Mouse (Mus musculus): ENCODE data around the gene Arsb. TPM values are rescaled to one million over a fixed set of nuclear protein-coding genes. Genes with fewer than 3 reads are reported as not detected.

Gene Arsb
- 10 to 100 TPM; 36.6 to 49.1 TPM for total RNA-seq (2021)
- long read RNA-seq, experiment 1, full-length matches to known transcripts = 32 of 44 reads
- long read RNA-seq, experiment 1, partial matches to known transcripts = 3 of 44 reads
- long read RNA-seq, experiment 1, other reads (novel, unspliced or antisense) = 9 of 44 reads
- long read RNA-seq, experiment 2, full-length matches to known transcripts = 11 of 27 reads
- long read RNA-seq, experiment 2, partial matches to known transcripts = 1 of 27 reads
- long read RNA-seq, experiment 2, other reads (novel, unspliced or antisense) = 15 of 27 reads

DNA sequence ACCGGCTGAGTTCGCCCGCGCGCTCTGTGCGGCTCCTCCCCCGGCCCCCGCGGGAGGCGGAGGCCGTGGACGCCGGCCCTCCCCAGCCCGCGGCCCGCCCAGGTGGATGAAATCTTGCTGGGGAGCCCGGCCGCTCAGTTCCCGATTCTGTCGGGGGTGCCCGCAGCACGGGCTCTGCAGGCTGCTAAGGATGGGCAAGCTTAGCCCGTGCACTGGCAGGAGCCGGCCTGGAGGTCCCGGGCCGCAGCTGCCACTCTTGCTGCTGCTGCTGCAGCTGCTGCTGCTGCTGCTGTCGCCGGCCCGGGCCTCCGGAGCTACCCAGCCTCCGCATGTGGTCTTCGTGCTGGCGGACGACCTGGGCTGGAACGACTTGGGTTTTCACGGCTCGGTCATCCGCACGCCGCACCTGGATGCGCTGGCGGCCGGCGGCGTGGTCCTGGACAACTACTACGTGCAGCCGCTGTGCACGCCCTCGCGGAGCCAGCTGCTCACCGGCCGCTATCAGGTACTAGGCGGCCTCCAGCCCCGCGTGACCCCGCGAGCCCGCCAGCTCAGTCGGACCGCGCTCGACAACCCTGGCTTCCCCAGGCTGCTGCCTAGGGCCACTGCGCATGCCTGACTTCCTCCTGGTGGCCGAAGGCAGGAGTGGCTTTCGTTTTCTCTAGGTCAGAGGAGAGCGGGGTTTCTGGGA is at the start of gene Arsb:
Gene Arsb (plus strand): TSS at position 43 of the 691 bp plus-strand sequence.
- DNase-seq (ENCODE audit: low spot score in 2 of 2) = peak; percentile 77 to 82

DNA sequence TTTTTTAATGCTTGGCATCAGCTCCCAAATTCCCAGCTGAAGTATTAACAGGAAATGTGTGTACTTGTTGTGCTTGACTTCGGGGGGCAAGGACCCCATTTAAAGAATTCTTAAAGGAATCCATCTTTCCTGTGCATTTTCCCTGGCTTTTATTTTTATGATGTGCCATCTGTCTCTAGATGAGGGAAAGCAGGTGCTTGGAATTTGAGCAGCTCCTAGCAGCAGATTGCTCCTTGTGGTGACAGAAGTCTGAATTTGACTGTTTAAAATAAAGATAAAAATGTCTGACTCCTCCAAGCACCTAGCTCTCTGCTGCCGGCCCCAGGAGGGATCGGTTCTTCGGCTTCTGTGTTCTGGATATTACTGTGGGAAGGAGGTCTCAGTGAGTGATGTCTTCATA is 49.5 kb upstream of the Arsb start:
- no peak for DNase-seq (ENCODE audit: low spot score in 2 of 2)

DNA sequence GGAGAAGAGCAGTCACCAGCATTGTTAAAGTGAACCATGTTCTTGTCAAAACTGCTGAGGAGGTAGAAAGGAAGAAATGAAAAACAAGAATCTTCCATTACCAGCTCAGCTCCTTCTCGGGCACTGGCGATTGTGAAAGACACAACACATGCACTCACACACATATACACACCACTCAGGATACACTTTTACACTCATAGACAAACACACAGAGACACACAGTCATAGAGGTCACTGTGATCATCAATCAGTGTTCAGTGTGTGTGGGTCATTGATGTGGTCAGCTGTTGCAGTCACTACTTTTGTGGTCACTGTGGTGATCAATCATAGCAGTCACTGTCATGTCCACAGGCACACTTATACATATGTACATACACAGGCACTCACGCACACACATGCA is 48.0 kb upstream of the Arsb start:
- DNase-seq (ENCODE audit: low spot score in 2 of 2) = no peak

DNA sequence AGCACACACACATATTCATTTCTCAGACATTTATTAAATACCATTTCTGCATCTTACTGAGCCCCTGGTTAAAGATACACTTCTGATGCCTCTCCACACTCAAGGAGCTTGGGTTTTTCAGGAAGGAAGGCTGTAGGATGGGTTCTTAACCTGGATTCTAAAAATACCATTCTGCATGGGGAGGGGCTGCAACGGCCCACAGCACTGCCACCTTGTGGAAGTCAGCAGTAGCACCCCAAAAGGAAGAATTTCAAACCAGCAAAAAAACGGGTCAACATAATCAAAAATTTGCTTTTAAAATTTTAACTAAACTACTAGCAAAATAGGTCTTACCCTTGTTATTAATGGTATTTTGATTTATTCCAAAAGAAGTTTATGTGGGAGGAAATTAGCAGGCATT is 47.2 kb upstream of the Arsb start:
- no peak for DNase-seq (ENCODE audit: low spot score in 2 of 2)

DNA sequence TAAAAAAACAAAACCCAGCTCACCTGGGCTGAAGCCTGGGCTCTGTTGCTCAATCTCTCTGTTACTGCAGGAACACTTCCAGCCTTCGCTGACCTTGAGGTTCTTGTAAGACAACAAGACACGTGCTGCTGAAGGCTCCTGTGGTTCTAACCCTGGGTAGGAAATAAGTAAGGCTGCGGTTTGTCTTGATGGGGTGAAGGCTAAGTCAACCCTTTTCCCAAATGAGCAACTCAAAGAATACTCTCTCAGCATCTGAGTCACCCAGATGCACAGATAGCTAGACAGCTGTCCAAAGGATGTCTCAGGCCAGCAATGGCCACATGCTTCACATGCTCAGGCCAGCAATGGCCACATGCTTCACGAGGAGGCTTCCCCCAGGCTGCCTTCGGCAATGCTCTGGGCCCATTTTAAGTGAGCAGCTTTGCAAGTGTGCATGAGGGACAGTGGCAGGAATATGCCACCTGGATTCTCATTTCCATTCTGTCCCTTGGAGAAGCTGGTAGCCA is 36.2 kb upstream of the Arsb start:
- DNase-seq (ENCODE audit: low spot score in 2 of 2) = no peak

DNA sequence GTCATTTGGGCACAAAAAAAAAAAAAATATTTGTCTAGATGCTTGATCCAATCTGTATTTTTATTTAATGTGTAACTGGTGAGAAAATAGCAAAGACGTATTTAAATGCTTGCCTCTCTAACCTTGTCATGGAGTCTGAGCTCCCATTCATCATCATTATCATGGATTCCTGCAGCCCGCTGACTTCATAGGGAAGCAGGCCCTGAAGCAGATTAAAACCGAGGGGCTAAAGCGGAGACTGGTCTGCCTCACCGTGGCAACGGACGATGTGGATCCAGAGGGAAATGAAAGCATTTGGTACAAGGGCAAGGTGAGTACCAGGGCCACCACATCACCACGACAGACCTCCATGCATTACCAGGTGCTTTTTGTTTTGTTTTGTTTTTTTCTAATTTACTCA is 27.3 kb upstream of the Arsb start:
- no peak for DNase-seq (ENCODE audit: low spot score in 2 of 2)

DNA sequence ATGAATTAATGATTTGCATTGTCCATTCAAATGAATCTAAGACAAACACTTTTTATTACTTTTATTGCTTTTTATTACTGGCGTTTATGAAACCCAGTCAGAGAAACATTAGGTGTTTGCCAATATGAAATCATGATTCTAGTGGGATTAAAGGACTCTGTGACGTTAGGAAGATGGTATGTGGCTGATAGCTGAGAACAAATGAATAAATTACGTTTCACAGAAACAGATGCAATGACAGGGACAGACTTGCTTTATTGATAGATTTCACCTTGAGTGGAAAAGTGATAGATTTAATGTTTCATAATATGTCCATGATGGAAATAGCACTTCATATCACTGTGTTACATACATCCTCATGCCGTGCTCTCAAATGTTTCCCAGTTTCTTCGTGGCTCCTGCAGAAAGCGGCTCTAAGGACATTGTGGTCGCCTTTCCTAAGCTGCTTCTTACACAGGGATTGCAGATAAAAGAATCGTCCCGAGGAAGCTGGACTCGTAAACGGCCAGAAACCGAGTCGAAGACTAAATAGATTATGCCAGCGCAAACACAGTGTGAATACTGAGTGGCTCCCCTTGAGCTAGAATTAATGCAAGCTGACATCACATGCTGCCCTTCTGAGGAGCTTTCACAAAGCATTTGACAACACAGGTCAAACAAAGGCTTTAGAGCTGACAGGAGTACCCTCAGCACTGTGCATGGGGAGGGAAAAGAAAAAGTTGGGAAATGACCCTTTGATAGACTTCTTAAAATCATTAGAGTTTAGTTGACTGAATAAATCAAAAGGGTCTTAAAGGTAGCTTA is 18.6 kb upstream of the Arsb start:
- no peak for DNase-seq (ENCODE audit: low spot score in 2 of 2)

DNA sequence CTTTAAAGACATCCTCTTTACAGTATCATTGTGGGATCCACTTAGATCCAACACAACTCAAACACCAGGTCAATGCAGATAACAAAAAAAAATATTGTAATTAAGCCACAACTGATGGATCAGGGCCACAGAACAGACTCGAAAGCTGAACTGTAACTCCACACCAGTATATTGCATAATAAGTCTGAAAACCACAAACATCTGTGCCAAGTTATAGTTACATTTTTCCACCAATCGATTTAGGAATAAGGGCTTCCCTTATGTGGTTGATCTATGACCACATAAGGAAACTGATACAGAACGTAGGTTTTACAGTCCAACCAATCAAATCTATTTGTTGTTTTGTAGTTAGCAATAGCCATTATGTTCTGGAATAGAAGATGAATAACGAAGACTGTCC is 16.3 kb upstream of the Arsb start:
- DNase-seq (ENCODE audit: low spot score in 2 of 2) = no peak

DNA sequence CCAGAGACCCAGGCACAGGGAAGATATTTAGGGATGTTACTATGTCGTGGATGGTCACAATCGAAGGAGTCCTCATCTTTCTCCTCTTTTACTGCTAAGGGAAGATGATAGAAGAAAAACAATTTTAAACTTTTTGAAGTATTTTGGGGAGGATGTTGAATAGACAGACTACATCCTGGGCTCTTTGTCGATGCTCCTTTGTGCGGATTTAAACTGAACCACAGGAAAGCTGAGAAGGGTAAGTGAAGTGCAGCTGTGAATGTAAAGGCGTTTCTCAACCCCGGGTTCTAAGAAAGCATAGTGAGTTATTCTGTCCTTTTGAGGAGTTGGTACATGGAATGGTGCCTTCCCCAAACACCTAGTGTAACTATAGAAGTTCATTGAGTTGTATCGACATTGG is 14.8 kb upstream of the Arsb start:
- no peak for DNase-seq (ENCODE audit: low spot score in 2 of 2)

DNA sequence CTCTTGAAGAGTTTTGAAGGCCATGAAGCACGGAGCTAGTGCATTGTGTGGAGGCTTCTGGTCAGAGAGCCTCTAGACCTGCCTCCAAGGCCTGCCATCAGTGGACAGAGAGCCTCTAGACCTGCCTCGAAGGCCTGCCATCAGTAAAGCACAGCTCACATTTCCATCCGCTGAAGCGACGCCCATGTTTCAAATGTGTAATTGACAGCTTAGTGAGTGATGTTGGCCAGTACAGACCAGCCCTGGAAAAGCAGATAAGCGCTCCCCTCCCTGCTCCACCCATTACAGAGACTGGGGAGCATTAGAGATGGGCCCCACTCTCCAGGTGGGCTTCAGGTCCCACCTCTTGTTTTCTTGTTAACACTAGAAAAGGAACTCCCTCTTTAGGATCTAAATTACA is 13.9 kb upstream of the Arsb start:
- no peak for DNase-seq (ENCODE audit: low spot score in 2 of 2)

DNA sequence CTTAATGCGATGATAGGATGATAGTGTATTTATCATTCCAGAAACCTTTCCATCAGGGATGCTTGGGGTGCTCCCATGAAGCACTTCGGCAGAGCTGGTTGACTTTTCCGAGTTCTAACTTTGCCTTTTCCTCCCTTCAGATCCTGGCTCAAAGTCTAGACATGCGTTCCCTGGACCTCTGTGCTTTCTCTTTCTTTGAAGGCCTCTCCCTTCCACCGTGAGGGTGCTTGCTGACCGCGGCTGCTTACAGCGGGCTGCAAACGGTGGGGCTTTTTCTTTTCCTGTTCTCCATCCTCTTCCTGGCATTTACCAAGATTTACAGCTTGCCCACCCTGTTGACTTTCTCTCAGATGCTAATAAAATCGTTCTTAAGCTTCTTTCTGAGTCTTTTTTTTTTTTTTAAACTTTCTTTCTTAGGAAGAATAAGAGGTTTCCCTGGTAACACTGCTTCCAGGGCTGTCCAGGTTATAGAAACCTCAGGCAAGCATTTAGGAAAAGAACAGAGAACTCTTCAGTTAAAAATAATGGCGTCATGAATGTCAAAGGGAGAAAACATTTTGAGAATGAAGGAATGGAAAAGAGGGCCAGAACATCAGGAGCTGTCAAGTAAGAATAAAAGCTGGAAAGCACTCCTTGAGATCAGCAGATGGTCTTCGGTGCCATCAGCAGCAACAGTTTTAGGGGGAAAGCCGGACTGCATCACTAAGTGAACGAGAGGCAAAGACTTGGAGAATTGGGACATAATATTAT is 13.1 kb upstream of the Arsb start:
- no peak for DNase-seq (ENCODE audit: low spot score in 2 of 2)

DNA sequence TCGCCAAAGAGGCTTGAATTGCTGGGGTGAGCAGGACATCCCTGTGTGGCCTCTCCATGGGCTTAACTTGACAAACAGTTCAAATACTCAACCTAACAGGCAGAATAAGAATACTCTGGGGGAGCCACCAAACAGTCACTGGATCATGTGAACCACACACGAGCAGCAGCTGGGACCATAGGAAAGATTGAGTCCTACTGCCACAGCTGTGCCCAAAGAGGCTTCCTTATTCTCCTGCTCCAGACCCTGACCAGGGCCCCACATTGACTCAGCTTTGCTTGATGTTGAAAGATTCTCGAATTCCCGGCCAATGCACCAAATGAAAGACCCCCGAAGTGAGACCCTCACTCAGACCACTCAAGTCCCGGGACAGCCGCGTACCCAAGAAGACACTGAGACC is 9.6 kb upstream of the Arsb start:
- no peak for DNase-seq (ENCODE audit: low spot score in 2 of 2)

DNA sequence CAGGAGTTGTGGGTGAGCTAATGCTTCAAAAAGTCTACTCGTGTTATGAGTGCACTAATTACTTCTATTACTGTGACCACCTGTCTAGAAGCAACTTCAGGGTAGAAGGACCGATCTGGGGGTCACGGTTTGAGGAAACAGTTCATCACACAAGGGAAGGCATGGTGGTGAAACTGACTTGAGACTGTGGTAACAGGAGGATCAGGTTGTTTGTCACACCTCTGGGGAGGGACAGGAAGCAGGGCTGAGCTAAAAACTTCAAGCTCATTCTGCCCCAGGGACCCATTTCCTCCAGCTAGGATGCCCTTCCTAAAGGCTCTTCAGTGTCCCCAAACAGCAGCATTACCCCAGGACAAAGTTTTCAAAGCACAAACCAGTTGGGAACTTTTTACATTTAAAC is 8.6 kb upstream of the Arsb start:
- no peak for DNase-seq (ENCODE audit: low spot score in 2 of 2)

DNA sequence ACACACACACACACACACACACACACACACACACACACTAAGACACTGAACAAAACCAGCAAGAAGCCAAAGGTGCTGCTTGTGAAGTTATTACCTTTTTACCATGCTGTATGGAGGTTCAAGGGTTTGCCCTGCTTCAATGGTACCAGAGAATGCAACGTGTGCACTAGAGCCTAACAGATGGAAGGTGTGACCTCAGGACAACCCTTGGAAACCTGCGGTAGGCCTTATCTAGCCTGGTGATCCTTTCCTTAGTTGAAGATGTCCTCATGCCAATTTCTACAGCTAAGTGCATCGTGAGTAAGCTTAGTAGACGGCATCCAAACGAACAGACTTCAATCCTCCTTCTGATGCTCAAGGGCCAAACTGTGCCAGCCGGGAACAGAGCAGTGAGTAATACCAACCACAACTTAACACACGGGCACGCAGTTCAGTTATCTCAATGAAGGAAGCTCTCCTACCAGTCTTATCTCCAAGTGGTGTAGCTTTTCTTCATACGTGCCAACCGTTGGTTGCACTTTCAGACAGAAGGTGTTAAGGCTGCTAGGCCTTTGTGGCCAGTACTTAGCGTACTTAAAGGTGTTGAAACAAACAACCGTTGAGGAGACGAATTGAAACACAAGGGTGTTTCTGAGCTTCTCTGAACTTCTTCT is 7.0 kb upstream of the Arsb start:
- no peak for DNase-seq (ENCODE audit: low spot score in 2 of 2)

DNA sequence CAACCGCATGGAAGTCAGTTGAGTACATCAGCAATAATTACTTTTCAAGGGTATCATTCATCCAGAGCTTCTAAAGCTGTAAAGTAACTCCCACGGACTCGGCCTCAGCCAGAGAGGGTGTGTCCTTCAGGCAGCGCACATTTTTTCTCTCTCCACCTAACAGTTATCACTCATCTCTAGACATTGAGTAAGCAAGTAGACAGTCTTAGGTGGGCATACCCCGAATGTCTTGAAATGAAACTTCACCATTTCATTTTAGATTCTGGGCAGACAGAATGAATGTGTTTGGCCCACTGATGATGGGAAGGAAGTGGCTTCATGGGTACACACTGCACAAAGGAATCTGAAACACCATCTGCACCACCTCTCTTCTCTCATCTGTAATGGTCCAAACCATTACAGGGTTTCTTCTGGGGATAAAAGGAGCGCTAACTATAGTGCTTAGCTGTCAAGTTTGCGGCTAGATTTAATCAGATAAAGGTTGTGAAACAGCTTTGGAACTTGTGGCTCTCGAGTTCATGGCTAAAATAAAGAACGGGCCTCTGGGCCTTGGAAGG is 321 bp upstream of the Arsb start:
- no peak for DNase-seq (ENCODE audit: low spot score in 2 of 2)

DNA sequence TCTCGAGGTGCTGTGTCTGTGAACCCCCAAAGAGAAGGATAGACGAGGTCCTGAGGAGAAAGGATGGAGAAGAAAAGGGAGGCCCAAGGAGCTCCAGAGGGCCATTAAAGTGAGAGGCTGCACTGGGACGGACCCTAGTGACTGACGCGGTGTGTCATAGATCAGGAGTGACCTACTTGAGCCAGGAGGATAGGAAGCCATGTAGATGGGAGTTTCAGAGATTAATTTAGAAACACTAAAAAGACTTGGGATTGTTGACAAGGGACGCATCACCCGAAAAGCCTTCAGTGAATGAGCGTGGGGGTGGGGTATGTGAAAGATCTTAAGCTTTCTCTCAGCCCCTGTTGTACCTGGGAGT is 828 bp downstream of the Arsb start:
- no peak for DNase-seq (ENCODE audit: low spot score in 2 of 2)

DNA sequence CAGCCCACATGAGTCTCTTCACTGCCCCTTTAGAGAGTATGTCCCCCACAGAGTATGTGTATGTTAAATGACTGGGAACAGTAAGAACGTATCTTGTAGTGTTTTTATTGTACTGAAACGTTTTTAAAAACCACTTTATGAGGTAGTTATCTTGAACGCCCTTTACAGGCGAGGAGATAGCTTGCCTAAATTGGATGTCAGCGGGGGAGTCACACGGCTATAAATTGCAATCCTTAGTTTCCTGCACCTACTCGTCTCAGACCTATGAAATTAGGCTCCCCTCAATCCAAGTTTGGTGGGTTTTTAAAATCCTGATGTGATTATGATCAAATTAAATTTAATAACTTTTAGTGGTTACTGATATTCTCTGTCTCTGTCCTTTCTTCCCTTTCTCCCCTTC is 1.4 kb downstream of the Arsb start:
- no peak for DNase-seq (ENCODE audit: low spot score in 2 of 2)

DNA sequence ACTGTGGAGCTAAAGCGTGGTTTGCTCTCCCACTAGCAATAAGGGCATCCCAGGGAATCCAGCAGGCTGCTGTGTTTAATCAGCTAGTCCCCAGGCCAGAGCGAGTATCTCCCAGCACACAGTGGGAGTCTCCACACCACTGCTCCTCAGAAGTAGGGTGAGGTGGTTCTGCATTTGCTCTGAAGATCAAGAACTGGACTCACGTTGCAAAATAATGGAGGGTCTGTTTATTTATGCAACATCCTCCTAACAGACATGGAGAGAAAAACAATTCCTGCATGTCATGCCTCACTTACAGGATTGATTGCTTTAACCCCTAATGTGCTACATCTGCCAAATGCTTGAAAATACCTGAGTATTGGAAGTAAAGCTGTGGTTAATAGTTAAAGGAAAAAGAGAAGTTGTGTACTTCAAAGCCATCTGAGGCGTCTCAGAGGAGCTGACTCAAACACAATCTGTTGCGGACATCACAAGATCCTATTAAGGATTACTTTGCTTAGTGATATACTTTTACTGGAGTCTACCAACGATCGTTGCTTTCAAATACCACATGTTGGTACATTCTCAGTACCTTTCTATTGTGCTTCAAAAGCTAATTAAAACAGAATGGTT is 2.4 kb downstream of the Arsb start:
- DNase-seq (ENCODE audit: low spot score in 2 of 2) = no peak

DNA sequence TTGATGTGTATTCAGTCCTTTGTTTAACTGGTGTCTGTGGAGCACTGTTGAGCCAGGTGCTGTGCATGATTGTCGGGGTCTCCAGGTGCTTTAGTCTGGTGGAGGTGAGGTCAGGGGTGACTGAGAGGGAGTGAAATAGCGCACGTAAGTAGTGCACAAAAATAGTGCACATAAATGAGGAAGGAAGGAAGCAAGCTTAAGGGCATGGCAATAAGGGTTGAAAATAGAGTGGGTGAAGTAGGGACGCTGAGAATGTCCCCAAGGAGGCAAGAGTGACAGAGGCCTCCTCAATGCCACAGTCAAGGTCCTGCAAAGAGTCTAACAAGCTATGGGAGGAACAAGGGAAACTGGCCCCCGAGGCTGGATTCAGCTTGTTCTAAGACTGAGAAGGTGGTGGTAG is 11.4 kb downstream of the Arsb start:
- no peak for DNase-seq (ENCODE audit: low spot score in 2 of 2)

DNA sequence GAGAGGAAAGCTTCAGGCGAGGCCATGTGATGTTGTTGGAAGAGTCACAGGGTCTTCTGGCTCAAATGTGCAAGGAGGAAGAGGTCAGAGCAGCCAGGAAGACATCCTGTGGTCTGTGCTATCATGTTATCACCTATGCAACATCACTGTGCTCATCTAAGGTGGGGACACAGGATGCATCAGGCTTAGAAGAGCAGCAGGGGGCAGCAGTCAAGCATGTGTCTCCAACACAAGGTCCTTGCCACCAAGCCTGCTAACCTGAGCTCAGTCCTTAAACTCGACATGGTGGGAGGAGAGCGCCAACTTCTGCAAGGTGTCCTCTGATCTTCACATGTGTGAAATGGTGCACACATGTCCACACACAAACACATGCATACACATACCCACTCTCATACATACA is 13.9 kb downstream of the Arsb start:
- no peak for DNase-seq (ENCODE audit: low spot score in 2 of 2)
